Mouse (Mus musculus): ENCODE results near the gene Calr4. TPM values are rescaled to one million over a fixed set of nuclear protein-coding genes. Genes with fewer than 3 reads are reported as not detected.

Gene Calr4
- total RNA-seq (2017): not detected in 2 replicates

DNA sequence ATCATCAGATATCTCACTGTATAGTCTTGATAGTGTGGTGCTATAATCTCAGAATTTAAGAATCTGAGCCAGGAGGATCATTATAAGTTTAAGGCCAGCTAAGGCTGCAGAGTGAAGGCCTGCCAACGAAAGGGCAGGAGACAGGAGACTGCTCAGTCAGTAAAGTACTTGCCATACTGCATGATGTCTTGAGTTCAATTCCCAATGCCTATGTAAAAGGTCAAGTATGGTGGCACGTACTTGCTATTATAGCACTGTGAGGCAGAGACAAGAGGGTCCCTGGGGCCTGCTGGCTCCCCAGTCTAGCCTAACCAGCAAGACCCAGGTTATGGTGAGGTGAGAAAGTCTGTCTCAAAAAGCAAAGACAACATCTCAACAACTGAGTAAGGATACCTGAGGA is at the start of gene Calr4:
Gene Calr4, plus strand, starts transcription at position 301 of the 400 bp plus-strand sequence.
- ATAC-seq (replicated peaks; ENCODE audit: low read depth, poor library complexity, severe bottlenecking): no peak

DNA sequence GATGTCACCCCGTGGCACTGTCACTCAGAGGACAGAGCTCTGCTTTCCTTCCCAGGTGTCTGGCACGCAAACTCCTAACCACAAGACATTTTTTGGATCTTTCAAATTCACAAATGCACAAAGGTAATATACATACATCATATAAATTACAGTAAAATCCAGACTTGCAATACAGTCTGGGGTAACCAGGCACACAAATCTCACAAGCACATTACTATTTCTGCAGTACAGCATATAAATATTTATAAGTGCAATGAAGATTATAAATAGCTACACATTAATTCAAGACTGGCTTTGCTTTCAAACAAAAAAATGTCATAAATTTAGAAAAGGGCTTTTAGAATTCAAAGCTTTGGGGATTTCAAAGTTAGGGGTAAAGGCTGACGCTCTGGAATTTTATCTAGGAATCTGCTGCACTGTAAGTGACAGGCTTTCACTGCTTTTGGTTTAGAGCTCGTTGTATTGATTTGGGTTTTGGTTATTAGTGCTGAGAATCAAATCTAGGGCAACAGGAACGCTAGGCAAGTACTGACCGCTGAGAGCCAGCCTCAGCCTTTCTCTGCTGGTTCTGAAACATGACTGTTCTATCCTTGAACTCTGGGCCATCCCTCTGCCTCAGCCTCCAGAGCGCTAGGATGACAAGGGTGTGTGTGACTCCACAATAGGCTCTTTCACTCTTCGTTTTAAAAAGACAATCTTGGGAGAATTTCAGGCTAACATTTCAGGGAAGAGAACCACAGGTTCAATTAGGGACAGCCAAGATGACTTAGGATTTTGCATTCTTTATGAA is 48.5 kb upstream of the Calr4 start:
- no peak for ATAC-seq (replicated peaks; ENCODE audit: low read depth, poor library complexity, severe bottlenecking)

DNA sequence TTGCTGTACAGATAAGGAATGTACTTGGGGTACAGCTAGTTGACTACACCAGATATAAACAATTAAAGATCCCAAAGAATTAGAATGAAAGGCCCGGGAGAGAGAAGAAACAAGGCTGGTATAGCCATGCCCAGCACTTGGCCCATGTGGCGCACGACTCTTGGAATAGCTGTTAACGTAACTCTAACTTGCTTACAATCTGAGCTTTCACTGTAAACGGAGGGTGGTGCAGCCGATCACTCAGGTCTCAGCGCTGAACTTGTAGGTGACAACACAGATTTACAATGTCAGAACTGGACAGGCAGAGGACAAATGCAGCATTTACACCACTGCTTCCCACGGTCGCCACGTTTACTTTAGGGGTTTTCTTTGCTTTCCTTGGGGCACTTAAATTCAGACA is 42.7 kb upstream of the Calr4 start:
- ATAC-seq (replicated peaks; ENCODE audit: low read depth, poor library complexity, severe bottlenecking): no peak

DNA sequence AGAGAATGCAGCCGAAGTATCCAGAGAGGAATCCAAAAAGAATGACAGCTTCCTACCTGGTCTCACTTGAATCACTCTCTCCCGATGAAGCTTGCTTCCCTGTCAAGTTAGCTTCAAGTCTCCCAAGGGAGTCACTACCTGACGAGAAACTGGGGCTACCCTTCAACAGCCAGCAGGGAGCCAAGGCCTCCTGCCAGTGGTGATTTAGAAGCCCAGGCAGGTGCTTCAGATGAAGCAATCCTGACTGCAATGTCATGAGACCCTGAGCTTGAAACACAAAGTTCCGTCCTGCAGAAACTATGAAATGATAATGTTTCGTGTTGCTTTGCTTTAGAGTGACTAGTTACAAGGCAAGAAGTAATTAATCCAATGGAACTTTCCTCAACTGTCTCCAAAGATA is 40.4 kb upstream of the Calr4 start:
- ATAC-seq (replicated peaks; ENCODE audit: low read depth, poor library complexity, severe bottlenecking): no peak

DNA sequence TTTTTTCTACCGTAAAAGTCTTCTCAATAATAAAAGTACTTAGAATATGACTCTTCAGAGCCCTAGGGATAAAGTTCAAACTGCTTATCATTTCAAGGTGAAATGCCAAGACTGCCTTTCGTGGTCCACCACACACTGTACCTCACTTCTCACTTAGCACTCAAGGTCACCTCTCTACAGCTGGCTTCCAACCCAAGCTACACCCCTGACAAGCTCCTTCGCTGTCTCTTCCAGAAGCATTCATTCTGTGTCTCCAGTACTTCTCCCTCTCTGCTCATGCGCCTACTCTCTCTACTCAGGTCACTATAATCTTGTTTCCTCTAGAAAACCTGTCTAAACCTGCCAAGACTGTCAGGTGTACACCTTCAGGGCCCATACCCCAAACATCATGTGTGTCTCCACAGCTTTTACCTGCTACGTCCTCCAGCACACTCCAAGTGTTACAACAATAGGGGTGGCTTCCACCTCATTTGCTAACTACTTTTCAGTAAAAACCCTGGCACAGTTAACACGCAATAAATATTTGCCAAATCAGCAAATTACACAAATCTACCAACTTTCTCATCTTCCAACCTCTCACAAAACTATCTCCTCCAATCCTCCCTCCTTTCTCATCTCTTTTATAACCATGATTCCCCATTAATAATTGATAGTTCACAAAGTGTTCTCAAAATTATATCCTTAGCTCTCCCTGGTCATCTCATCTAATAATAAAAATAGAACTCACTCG is 38.2 kb upstream of the Calr4 start:
- ATAC-seq (replicated peaks; ENCODE audit: low read depth, poor library complexity, severe bottlenecking): no peak

DNA sequence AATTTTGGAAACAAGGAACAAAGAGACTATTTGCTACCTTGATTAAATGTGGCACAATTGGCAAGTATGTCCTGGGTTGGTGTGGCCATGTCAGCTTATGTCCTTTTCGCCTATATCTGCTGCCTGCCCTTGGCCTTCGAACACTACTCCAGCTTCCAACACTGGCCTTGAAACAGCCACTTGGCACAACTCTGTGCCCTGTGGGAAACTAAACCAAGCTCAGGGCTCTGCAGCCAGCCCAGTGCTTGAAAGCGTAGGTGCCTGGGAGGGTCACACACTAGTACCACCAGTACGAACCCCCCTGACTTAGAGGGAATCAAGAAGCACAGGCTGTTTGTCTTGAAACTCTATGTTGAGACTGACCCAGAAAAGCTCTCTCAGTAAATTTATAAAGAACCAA is 35.2 kb upstream of the Calr4 start:
- no peak for ATAC-seq (replicated peaks; ENCODE audit: low read depth, poor library complexity, severe bottlenecking)

DNA sequence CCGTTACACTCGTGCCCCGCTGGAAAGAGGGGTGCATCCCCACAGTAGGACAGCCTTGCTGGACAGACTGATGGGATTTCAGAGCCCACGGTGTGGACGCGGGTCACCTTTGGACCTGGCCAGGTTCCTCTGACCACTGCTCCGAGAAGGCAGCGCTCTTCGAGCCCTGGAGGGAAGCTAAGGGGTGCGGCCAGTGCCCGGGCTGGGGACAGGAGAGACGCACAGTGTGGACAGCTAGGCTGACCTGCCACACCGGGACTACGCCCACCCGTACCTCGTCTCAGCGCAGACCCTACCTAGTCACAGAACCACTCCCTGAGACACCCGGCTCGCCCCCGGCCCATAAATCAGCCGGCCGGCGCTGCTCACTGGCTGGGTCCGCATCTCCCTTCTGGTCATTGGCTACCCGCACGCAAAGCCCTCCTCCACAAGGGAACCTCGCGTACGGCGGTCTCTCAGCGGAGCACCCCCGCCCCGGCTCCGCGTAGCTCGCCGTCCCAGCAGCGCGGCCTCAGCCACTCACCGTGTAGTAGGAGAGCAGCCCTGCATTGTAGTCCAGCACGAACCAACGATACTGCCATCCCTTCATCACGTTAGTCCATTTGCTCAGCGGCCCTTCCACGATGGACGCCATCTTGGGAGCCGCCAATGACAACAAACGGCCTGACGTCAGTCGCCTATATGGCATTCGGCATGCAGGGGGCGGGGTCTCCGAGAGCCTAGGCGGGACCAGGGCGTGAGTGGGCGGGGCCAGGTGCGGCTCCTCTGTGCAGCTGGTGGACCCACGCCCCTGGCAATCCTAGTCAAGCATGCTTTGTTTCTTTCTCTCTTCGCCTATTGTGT is 32.5 kb upstream of the Calr4 start, which contains the start of gene Osbpl9:
Gene Osbpl9, minus strand, starts transcription at position 691 of the 843 bp plus-strand sequence.
- ATAC-seq (replicated peaks; ENCODE audit: low read depth, poor library complexity, severe bottlenecking): peak; percentile 94

DNA sequence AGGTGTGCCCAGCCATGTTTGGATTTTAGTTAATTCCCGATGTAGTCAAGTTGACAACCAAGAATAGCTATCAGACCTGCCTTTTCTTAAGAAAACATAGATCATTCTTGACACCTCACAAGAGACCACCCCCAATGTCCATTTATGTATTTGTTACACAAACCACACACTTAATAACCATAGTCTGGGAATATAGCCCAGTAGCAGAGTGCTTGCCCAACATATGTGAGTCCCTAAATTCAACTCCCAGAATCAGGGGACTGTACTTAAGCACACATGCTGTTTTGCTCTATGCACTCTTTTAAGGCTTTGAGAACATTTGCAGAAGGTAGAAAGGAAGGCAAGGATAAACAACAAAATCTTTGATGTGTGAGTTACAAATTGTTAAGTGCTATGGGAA is 30.4 kb upstream of the Calr4 start:
- ATAC-seq (replicated peaks; ENCODE audit: low read depth, poor library complexity, severe bottlenecking): no peak

DNA sequence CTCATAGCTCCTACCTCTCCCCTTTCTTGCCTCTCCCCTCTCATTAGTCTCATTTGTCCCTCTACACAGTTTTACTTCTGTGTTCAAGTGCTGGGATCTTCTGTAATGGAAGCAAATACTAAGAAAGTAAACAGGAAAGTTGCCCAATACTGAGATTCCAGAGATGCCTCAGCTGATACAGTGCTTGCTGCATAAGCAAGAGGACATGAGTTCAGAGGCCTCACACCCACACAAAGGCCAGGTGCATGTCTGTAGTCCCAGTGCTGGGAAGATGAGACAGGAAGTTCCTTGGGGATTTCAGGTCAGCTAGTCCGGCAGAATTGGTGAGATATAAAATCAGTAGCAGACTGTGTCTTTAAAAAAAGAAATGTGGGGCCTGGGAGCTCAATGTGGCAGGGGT is 29.9 kb upstream of the Calr4 start:
- no peak for ATAC-seq (replicated peaks; ENCODE audit: low read depth, poor library complexity, severe bottlenecking)

DNA sequence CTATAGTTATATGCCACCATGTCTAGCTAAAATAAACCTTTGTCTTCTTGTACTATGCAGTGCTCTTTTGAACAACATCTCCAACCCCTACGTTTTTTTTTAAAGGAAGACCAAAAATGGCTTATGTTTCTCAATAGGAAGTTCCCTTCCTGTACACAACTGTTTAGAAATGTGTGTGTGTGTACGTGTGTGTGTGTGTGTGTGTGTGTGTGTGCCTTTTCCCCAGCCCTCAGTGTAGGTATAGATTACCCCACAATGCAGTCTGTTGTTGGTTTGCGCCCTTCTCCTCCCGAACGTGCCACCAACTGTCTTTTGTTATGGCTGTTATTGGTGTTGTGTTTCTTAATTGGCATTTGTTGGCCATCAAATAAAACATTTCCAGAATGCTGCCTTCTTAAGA is 26.8 kb upstream of the Calr4 start:
- peak; percentile 42; the same call in 1 of the 2 replicates for ATAC-seq (replicated peaks; ENCODE audit: low read depth, poor library complexity, severe bottlenecking)

DNA sequence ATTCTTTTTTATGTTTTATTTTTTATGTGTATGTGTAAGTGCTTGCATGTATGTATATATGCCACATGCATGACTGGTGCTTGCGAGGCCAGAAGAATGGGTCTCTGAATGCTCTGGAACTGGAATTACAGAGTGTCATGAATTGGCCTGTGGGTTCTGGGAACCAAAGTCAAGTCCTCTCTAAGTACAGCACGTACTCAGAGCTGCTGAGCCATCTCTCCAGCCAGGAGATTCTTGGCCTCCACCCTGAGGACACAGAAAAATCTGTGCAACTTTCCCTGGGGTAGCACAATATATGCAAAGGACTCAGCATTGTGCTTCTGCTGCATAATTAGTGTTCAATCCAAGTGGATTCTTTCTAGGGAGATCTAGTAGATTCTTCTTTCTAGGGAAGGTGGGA is 24.0 kb upstream of the Calr4 start:
- no peak for ATAC-seq (replicated peaks; ENCODE audit: low read depth, poor library complexity, severe bottlenecking)

DNA sequence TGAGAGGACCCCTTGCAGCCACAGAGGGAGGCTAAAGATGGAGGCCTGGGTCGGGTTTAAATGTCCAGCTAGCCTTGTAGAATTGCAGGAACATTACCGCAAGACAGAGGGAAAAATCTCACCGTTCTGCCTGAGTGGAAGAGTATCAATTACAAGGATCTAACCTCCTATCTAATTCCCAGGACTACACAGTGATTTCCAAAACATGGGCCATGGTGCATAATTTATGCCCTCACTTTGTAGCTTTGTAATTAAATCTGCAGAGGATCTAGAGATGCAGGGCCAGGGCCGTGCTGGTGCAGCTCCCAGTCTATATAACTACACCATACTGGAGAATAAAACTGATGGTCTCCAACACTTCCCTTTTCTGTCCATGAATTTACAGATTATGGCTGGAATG is 23.4 kb upstream of the Calr4 start:
- no peak for ATAC-seq (replicated peaks; ENCODE audit: low read depth, poor library complexity, severe bottlenecking)

DNA sequence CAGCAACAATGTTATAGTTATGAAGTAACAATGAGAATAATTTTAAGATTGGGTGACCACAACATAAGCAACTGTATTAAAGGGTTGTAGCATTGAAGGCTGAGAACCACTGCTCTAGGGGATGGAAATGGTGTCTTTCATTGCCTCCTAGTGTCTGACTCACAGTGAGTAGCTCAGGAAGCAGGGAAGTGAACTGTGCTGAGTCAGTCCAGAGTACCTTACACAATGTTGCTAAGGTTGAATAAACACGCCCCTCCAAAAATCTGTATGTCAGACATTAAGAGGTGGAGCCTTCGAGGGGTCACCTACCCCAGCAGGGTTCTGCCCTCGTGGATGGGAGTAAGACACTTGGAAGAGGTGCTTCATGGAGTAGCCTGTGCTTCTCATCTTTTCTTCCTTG is 20.3 kb upstream of the Calr4 start:
- ATAC-seq (replicated peaks; ENCODE audit: low read depth, poor library complexity, severe bottlenecking): peak; percentile 54

DNA sequence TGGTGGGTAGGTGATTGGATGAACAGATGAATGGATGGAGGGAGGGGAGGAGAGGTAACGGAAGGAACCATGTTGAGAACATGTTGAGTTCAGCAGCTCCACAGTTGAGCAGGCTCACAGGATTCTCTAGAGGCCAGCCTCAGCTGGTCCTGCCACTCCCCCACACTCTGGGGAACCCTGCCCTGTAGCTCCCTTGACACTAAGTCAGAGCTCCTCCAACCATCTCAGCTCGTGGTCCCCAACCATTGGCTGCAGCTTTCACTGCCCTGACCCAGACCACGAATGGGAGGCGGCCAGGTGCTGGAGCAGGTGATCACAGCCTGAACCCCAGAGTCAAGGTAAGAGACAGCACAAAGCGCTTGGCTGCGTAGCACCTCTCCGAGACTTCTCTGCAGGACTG is 16.3 kb upstream of the Calr4 start:
- ATAC-seq (replicated peaks; ENCODE audit: low read depth, poor library complexity, severe bottlenecking): no peak

DNA sequence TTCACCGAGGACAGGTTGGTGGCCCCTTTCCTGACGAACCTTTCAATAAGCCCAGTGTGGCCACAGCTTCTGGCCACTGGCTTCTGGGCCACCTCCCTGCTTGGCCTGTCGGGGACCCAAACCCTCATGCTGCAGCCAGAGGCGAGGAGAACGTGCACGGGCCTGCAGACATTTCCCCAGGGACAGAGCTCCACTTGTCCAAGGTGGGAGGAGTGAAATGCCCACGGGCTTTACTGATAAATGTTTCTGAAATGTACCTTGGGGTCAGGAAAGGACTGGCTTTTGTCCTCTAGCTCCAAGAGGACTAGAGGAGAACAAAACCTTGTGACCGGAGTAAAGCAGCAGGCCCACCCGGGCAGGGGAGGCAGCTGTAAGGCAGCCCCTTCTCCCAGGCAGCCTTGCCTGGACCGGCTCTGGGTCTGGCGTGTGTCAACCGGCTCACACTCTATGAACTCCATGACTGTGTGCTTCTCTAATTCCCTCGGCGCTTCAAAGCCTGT is 13.8 kb upstream of the Calr4 start:
- ATAC-seq (replicated peaks; ENCODE audit: low read depth, poor library complexity, severe bottlenecking): no peak

DNA sequence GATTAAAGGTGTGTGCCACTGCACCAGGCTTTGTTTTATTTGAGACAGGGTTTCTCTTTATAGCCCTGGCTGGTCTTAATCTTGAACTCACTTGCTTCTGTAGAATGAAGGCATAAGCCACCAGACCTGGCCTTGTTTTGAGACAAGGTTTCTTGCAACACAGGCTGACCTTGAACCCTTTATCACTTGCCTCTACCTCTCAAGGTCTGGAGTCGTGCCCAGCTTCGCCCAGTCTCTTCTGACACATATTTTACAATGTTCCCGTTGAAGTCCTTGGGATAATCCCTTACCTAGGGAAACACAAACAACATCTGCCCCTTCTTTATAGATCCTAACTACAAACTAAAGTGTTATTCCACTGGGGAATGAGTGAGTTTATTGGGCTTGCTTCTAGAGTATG is 12.3 kb upstream of the Calr4 start:
- no peak for ATAC-seq (replicated peaks; ENCODE audit: low read depth, poor library complexity, severe bottlenecking)

DNA sequence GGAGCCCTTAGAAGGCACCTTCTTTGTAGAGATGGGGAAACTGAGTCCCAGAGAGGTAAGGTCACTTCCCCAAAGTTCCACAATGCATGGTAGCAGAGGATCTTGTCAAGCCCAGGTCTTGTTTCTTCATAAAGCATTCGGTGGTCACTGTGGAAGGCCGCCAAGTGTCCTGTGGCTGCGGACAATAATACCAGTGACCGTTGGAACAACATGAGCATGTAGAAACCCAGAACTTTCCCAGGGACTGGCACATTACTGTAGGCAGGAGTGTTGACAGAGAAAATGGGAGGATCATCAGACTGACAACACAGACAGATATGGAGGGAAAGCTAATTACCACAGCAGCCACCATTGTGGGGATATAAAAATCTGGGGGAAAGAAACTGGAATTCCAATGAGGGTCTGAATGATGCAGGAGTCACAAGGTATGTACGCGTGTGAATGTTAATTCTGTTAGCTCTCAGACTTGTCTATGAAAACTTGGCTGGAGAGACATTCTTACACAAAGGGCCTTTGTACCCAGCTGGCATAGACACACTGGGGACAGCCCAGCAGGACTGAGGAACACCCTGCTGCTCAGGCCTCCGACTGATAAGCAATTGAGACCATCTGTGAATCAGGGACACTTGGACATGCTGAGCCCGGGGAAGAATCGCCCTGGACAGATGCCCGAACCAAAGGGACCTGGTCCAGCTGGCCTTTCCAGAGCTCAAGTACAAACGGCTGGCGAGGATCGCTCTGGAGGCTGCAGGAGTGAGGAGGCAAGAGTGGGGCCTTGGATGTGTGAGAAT is 9.3 kb upstream of the Calr4 start:
- no peak for ATAC-seq (replicated peaks; ENCODE audit: low read depth, poor library complexity, severe bottlenecking)

DNA sequence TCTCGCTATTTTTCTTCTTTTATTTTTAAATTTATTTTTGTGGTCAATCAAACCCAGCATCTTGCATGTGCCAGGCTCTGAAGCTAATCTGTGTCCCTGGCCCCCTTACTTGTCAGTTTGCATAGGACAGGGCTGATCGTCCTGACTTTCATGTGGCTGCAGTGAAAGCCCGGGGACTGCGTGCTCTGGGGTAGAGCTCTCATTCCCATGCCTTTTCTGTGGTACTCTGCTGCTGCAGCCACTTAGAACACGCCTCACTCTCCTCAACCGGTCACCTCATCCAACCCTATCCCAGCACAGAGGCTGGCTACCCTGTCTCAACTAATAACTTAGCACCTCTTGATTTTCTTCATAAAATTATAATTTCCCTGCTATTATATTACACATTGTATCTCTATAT is 8.7 kb upstream of the Calr4 start:
- ATAC-seq (replicated peaks; ENCODE audit: low read depth, poor library complexity, severe bottlenecking): no peak

DNA sequence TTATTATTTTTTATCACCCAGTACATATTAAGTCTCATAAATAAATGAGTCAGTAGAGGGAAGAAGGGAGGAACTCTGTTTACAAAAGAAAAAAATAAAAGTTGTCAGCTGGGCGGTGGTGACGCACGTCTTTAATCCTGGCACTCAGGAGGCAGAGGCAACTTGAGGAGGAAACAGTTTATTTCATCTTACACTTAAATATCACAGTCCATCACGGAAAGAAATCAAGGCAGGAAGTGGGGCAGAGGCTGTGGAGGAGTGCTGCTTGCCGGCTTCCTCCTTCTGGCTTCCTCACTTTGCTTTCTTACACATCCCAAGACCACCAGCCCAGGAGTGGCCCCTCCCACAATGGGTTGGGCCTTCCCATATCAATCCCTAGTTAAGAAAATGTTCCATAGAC is 8.2 kb upstream of the Calr4 start:
- no peak for ATAC-seq (replicated peaks; ENCODE audit: low read depth, poor library complexity, severe bottlenecking)

DNA sequence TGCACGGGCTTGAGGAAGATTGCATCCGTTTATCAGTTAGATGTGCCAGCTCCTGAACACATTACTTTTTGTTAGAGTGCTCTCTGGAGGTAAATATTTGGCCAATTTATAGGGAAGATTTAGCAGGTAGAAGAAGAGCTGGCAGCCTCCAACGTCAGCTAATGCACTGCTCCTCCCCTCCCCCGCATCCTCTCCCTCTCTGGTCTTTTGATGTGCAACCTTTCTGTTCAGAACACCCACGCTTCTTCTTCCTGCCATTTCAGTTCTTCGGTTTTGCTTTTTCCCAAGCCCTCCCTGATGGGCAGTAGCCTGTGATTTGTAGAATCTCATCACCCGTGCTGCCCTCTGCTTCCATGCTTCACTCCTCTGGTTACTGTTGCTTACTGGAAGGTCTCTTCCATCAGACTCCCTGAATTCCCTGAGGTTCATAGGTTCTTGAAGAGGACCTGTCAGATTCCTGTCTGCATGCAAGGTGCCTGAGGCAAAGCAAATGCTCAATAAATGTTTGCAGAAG is 4.5 kb upstream of the Calr4 start:
- ATAC-seq (replicated peaks; ENCODE audit: low read depth, poor library complexity, severe bottlenecking): no peak
